Mouse (Mus musculus): ENCODE data around the gene Wdr53.

DNA sequence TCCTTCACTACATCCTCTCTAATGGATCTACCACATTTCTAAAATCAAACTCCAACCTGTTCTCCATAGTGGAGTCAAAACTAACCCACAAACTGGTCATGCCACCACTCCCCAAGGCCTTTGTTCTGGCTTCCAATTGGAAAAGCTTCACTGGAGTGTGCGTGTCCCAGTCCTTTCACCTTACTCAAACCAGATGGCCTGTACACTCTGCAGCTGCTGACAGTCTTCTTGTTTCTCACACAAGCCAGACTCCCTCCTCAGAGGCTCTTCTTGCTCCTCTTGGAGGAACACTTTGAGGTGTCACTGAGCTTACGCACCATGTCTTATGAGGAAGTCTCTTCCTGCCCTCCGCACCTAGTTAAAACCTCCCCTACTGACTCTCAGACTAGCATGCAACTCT lies 3.1 kb upstream of the Wdr53 start:
- TF ChIP-seq CTCF (IDR thresholded peaks at IDR 0.05; ENCODE audit: low read depth) (no peak), EP300 (IDR thresholded peaks at IDR 0.05; ENCODE audit: low read depth) (no peak)
